Mouse (Mus musculus): Measurements from ENCODE around the gene Rab3ip.

DNA sequence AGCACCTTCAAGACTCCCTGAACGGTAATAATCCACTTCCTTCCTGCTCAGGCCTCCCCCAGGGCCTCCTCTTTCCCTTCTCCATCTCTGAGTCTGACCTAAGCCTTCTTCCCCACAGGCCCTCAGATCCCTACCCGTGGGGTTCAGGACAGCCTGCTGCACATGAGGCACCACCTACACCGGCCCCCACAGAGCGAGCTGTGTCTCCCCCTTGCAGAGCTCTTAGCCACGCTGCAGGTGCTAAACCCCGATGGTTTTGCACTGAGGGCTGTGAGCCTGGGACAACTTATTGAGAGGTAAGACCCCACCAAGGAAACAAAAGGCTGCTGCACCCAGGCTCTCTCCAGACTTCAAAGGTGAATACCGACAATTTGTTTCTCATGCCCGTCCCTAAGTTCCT, 34.0 kb downstream of the Rab3ip start:
- no peak for TF ChIP-seq POLR2A (IDR thresholded peaks at IDR 0.05; ENCODE audit: control insufficient read depth, low read depth, low read length)
- no peak for TF ChIP-seq CTCF (IDR thresholded peaks at IDR 0.05; ENCODE audit: control insufficient read depth, insufficient read depth, insufficient replicate concordance, low read depth, low read length)

Data from testis, adult 2 months (tissue).